Mouse (Mus musculus) erythroblast, embryonic 14.5 days (primary cell): Measurements from ENCODE around the gene Srpk3. TPM values are rescaled to one million over a fixed set of nuclear protein-coding genes. Genes with fewer than 3 reads are reported as not detected.

Experiments used
- H3K27me3 ChIP-seq: 2 replicates; pipeline ENCODE4 v1.6.1; 2012; ENCODE audit warnings: inconsistent platforms; ENCODE audit not compliant: control insufficient read depth
- H3K36me3 ChIP-seq: 2 replicates; pipeline ENCODE4 v1.6.1; 2012; ENCODE audit warnings: mild to moderate bottlenecking, inconsistent platforms; ENCODE audit not compliant: control insufficient read depth
- H3K4me1 ChIP-seq: 2 replicates; pipeline ENCODE4 v1.6.1; 2012; ENCODE audit warnings: inconsistent platforms; ENCODE audit not compliant: control insufficient read depth
- H3K4me3 ChIP-seq: replicated peaks from 2 replicates; pipeline ENCODE3; 2012; ENCODE audit warnings: moderate library complexity, mild to moderate bottlenecking, inconsistent platforms
- H3K9me3 ChIP-seq: 2 replicates; pipeline ENCODE4 v1.6.1; 2012; ENCODE audit warnings: low read length, inconsistent platforms, mixed read lengths; ENCODE audit not compliant: control insufficient read depth
- GATA1 ChIP-seq: IDR thresholded peaks from 2 replicates; pipeline ENCODE4 v1.6.1; 2012; ENCODE audit warnings: low read length, inconsistent platforms, mixed read lengths
- TAL1 ChIP-seq: IDR thresholded peaks from 3 replicates; pipeline ENCODE4 v1.6.1; 2012; ENCODE audit warnings: low read length, inconsistent platforms, mixed read lengths
- polyA plus RNA-seq: library from polyadenylated mRNA; stranded (reverse); fragments of >175 nt; gene quantifications from 2 replicates; pipeline ENCODE4 v1.2.3, GENCODE M21; 2012

The Srpk3 gene
- polyA plus RNA-seq, 1 experiment, result not detected

GRCm38 (mm10) chrX:73788501-73788900, 14.3 kb downstream of the Srpk3 start:
- H3K4me1 ChIP-seq, result peaks cover 35% of the 10 kb centered on the region
- peaks cover 12% of the 10 kb centered on the region for H3K27me3 ChIP-seq
- H3K36me3 ChIP-seq, result peaks cover 41% of the 10 kb centered on the region
- TF ChIP-seq TAL1 (no peak), GATA1 (no peak)
- H3K9me3 ChIP-seq, result peaks cover 13% of the 10 kb centered on the region
- H3K4me3 ChIP-seq, result peak overlapping the region; percentile 91

GRCm38 (mm10) chrX:73793039-73793438, 18.8 kb downstream of the Srpk3 start:
- Histone ChIP-seq H3K9me3 (peaks cover 2% of the 10 kb centered on the region; the same call in 1 of the 2 replicates), H3K36me3 (peaks cover 37% of the 10 kb centered on the region), H3K27me3 (peaks cover 5% of the 10 kb centered on the region), H3K4me3 (no peak overlapping the region), H3K4me1 (peaks cover 15% of the 10 kb centered on the region)
- TF ChIP-seq TAL1, result no peak
- TF ChIP-seq GATA1, result no peak

- H3K36me3 ChIP-seq, result peaks cover 34% of the 10 kb centered on the region
- no peak for TF ChIP-seq GATA1
- no peak for TF ChIP-seq TAL1
- H3K9me3 ChIP-seq, result peaks cover 2% of the 10 kb centered on the region; the same call in 1 of the 2 replicates
- peaks cover 10% of the 10 kb centered on the region for H3K4me1 ChIP-seq
- no peak overlapping the region for H3K4me3 ChIP-seq
- H3K27me3 ChIP-seq, result peaks cover 5% of the 10 kb centered on the region
These were observed 19.3 kb downstream of the Srpk3 start for GRCm38 (mm10) chrX:73793505-73793904.

DNA sequence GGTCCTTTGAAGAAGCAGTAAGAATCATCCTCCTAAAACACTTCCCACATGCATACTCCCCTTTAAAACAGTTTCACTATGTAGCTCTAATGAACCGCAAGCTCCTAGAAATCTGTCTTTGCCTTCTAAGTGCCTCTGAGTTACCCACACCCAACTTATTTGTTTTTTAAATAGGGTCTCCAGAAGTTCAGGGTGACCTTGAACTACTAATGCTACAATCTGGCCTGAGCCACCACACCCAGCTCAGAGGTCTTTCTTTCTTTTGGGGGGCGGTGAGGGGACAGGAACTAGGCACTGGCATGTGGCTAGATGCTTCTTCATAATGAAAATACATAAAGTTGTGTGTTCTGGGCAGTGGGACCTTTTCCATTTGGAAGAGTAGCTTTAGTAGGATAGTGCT, 23.3 kb downstream of the Srpk3 start:
- peaks cover 14% of the 10 kb centered on the region for H3K27me3 ChIP-seq
- TF ChIP-seq GATA1, result no peak
- no peak for TF ChIP-seq TAL1

GRCm38 (mm10) chrX:73798502-73798901, 24.3 kb downstream of the Srpk3 start:
- Histone ChIP-seq H3K9me3 (peaks cover 2% of the 10 kb centered on the region; the same call in 1 of the 2 replicates), H3K36me3 (no peaks in the 10 kb centered on the region), H3K4me3 (no peak overlapping the region), H3K4me1 (no peaks in the 10 kb centered on the region), H3K27me3 (peaks cover 14% of the 10 kb centered on the region)
- TF ChIP-seq TAL1, result no peak
- TF ChIP-seq GATA1, result no peak

More for the DNA sequence above, 23.3 kb downstream of the Srpk3 start:
- no peak overlapping the region for H3K4me3 ChIP-seq
- no peaks in the 10 kb centered on the region for H3K36me3 ChIP-seq
- H3K9me3 ChIP-seq, result peaks cover 2% of the 10 kb centered on the region; the same call in 1 of the 2 replicates
- H3K4me1 ChIP-seq, result no peaks in the 10 kb centered on the region

GRCm38 (mm10) chrX:73805814-73806213, 31.6 kb downstream of the Srpk3 start:
- no peaks in the 10 kb centered on the region for H3K4me1 ChIP-seq
- H3K9me3 ChIP-seq, result no peaks in the 10 kb centered on the region
- H3K4me3 ChIP-seq, result no peak overlapping the region
- no peaks in the 10 kb centered on the region for H3K36me3 ChIP-seq
- H3K27me3 ChIP-seq, result peaks cover under 1% of the 10 kb centered on the region; the same call in 1 of the 2 replicates
- TF ChIP-seq TAL1 (no peak), GATA1 (no peak)

DNA sequence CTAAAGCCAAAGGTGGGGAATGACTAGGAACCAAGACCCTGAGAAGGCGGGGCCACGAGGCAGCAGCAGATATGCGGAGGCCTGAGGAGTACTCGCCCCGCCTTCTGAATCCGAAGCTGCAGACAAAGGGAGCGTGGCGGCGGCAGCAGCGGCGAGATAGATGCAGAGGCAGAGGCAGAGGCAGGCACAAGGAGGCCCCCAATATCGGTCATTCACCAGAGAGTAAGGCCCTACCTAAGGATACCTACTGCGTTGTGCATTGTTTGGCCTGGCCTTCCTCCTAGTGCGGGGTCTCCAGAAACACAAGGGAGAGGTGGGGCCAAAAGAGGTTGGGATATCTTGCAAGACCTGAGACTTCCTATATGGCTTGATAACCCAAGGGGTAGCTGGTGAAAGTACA, 40.9 kb downstream of the Srpk3 start:
- Histone ChIP-seq H3K27me3 (peaks cover 11% of the 10 kb centered on the region), H3K36me3 (no peaks in the 10 kb centered on the region), H3K9me3 (no peaks in the 10 kb centered on the region), H3K4me1 (no peaks in the 10 kb centered on the region), H3K4me3 (no peak overlapping the region)
- TF ChIP-seq GATA1, result no peak
- TF ChIP-seq TAL1, result no peak

- H3K9me3 ChIP-seq, result no peaks in the 10 kb centered on the region
- TF ChIP-seq TAL1 (no peak), GATA1 (no peak)
- H3K27me3 ChIP-seq, result peaks cover 15% of the 10 kb centered on the region
- no peaks in the 10 kb centered on the region for H3K36me3 ChIP-seq
- H3K4me3 ChIP-seq, result no peak overlapping the region
- no peaks in the 10 kb centered on the region for H3K4me1 ChIP-seq
These were observed 42.5 kb downstream of the Srpk3 start for GRCm38 (mm10) chrX:73816596-73817314.

DNA sequence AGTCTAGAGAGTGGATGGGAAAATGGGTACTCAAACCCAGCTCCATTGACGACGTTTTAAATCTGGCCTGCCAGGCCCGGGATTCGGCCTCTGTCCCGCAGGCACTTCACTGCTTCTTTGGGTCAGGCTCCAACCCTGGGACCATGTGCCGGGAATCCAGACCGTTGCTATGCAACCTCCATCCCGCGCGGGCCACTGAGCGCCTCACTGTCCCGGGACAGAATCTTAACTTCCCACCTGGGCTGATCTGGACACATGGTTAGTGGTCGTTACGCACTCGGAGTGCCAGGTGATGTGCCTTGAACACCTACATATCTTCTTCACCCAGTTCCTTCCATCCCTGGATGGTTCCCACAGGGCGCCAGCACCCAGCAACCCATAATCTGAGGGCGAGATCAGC, 49.5 kb downstream of the Srpk3 start:
- no peaks in the 10 kb centered on the region for H3K36me3 ChIP-seq
- 0 out of 2 replicates have a peak, but pooled peaks cover 3% of the 10 kb centered on the region for H3K4me1 ChIP-seq
- TF ChIP-seq GATA1 (no peak), TAL1 (no peak)
- peaks cover 14% of the 10 kb centered on the region for H3K9me3 ChIP-seq
- no peak overlapping the region for H3K4me3 ChIP-seq
- H3K27me3 ChIP-seq, result peaks cover 50% of the 10 kb centered on the region
